Mouse (Mus musculus) granulocyte monocyte progenitor cell, adult 5-6 weeks (primary cell): ENCODE measurements around the gene Chic2. TPM values are rescaled to one million over a fixed set of nuclear protein-coding genes. Genes with fewer than 3 reads are reported as not detected.
A peak's percentile ranks its signal among the peaks of the same experiment; 100 is the strongest.

Experiments
- ATAC-seq: replicated peaks from 2 replicates; pipeline ENCODE4 v1.8.0; 2016; ENCODE audit warnings: mild to moderate bottlenecking, moderate TSS enrichment, inconsistent platforms; ENCODE audit not compliant: poor library complexity, severe bottlenecking
- total RNA-seq, 2 experiments: library from RNA; stranded (forward) in 1 of 2; stranded (reverse) in 1 of 2; fragments of 200-712, 200-1000 nt in 1 of 2; fragments of >200 nt in 1 of 2; fragmentation: Nextera tagmentation in 1 of 2; gene quantifications; 2 replicates each; pipeline ENCODE4 v1.2.3; 2014 to 2017

Chic2 gene
- total RNA-seq, 2 experiments from 2014 or later: 14.2 to 58.9 TPM

GRCm38 (mm10) chr5:75070132-75070531 is 25.6 kb upstream of the Chic2 start:
- no peak for ATAC-seq

DNA sequence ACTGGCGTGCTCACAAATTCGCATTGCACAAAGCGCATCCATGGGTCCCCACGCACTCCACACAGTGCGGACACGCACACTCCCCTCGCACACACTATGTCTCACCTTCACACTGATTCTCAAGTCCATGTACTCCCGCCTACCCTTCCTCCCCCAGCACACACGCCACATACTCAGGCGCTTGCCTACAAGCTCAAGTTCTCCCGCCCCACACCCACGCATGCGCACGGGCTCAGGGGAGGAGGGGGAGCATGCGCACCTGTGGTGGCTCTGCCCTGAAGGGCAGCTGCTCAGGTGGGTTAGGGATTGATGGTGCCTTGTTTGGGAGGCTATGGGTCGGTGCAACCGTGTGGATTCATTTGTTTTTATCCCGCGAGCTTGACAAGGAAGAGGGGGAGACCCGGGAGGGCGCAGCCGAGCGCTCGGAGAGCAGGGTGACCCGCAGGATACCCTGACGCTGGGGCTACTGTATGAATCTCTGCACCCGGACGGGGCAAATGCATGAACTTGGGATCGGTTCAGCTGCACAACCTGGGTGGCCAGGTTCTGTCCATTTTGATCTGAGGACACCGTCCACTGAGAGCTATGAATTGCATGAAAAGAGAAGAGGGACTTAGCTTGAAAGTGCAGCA is 22.7 kb upstream of the Chic2 start:
- peak; percentile 52 for ATAC-seq

DNA sequence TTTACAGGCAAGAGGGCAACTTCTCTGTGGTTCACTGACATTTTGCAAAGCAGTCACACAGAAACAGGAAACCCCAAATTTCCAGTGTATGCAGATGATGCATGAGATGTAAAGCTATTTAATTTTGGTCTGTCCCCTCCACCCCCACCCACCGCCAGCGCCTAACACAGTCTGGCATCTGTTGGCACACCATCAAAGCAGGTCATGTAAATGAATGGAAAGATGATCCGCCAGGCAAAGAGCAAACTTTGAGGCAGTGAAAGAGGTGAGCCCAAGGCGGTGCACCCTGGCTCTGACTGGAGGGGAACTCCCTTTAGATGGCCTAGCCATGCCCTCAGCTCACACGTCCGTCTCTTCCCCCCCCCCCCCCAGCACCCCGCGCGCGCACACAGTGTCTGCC is 22.1 kb upstream of the Chic2 start:
- ATAC-seq: peak; percentile 37

GRCm38 (mm10) chr5:75063177-75063576 is 18.6 kb upstream of the Chic2 start:
- no peak for ATAC-seq

DNA sequence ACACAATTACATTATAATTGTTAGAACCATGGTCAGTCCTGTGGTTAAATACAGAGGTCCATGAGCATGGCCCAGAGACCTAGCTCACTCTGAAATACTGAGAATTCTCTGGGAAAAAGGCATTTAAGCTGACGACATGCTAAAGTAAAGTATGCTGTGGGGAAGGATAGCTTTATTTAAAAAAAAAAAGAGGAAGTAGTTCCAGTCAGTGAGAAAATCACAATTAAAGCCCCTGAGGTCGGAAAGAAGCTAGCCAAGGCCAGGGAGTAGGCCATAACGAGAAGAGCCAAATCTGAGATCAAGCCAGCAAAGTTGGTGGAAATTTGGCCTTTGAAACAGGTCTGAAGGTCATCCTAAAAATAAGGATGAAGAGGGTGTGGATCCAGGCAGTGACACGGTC is 6.5 kb upstream of the Chic2 start:
- ATAC-seq: peak; percentile 59

DNA sequence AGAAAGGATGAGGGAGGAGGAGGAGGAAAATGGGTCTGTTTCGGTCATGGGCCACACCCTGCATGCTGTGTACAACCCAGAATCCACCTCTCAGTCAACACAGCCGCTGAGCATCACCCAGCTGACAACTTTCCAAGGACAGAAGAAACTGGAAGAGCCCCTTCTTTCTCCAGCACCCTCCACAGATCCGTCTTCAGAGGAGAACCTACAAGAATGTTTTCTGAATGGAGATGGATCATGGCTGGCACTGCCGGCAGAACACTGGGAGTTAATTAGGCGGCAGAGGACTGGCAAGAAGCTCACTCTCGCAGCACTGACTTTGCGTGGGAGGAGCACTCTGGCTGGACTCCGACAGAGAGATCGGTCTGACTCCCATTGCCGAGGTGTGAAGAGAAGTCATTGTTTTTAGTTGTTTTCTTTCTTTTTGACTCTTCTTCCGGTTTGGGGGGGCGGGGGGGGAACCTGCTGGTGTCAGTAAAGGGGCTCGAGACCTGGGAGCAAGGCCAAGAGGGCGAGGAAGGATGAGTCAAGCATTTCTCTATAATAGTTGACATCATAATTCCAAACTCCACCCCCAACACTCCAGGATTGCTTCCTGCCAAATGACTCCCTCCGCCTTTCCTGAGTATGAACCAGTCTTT is 2.2 kb upstream of the Chic2 start:
- no peak for ATAC-seq

- ATAC-seq: no peak
Measured at GRCm38 (mm10) chr5:75045371-75045770, 797 bp upstream of the Chic2 start.

DNA sequence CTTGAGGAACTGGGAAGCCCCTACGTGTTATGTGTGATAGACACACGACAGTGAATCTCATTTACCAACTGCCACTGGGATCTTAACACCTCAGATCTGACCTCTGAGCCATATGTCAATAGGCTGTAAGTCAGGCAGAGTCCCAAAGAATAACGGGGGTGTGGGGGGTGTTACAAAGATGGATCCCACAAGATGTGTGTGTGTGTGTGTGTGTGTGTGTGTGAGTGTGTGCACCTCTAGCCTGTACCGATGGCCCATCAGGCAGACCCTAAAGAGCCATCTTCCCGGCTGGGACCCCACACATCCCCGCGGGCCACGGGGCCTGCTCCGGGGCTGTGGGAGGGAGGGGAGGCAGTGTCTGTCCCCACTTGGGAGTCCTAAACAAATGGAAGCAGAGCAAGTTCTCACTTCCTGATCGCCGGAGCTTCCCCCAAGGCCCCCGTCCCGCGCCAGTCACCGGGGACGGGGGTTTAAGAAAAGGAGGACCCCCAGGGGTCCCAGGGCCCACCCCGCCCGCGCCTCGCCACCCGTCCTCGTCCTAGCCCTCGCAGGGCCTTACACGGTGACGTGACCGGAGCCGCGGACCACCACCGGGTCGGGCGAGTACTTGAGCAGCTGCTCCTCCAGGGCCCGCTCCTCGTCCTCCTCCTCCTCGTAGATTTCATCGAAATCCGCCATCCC is 813 bp downstream of the Chic2 start:
- ATAC-seq: peak; percentile 51

DNA sequence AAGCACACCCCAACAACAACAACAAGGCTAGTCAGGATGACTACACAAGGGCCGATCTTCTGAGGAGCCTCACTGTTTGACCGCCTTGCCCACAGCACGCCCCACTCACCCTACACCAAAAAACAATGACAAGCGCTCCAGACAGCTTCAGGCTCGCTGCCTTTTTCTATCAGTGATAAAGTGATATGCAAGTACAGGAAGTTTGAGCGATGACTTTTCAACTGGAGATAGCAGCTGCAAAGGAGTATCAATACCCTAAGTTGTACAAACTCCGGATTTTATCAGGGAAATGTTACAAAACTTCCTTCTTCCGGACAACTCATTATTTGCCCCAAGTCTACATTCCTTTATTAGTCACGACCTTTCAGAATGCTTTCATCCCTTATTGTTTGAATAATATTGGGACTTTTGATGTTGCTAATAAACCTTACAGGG is 1.5 kb downstream of the Chic2 start:
- ATAC-seq: peak; percentile 13; the same call in 1 of the 2 replicates

GRCm38 (mm10) chr5:75039307-75039706 is 5.3 kb downstream of the Chic2 start:
- no peak for ATAC-seq

GRCm38 (mm10) chr5:75035475-75035874 is 9.1 kb downstream of the Chic2 start:
- no peak for ATAC-seq

DNA sequence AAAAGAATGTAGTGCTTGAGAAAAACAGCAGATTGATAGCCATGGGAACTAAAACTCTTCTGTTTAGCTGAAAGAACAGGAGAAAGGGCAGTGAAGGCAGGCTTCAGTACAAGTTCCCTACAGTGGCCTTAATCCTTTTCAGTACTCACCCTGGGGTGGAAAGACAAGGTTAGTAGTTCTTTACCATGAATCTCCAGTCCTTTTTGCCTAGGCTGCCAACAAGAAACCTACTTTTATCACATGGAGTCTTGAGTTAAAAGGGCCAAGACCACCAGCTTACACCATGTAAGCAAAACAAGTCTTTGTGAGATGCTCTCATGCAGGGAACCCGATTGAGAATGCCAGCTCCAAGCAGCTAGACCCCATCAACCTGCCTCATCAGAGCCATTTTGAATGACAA is 29.8 kb downstream of the Chic2 start:
- no peak for ATAC-seq

DNA sequence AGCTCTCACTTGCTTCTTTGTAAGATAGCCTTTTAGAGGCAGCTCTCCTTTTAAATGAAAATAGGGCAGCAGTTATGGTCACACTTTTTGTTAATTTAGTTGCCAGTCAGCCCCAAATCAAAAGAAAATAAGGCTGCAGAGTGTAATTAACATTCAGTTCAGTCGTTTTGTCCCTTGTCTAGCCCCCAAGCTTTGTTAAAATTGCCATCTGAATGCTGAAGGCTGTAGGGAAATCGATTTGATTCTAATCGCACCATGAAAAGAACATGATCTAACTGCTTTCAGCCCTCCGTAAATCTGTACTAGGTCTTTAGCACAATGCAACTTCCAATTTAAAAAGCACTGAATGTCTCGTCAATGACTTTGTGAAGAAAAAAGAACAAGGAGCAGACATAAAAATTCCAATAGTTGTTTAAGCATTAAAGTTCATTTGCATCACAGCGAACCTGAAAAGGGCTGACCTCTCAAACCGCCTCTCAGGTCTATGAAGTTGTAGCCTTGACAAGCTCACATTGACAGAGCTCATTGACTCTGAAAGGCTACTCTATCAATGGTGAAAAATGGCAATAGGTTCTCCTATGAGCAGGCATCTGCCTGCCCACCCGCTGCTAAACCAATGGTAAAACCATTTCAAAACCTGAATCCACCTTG is 31.7 kb downstream of the Chic2 start:
- no peak for ATAC-seq

DNA sequence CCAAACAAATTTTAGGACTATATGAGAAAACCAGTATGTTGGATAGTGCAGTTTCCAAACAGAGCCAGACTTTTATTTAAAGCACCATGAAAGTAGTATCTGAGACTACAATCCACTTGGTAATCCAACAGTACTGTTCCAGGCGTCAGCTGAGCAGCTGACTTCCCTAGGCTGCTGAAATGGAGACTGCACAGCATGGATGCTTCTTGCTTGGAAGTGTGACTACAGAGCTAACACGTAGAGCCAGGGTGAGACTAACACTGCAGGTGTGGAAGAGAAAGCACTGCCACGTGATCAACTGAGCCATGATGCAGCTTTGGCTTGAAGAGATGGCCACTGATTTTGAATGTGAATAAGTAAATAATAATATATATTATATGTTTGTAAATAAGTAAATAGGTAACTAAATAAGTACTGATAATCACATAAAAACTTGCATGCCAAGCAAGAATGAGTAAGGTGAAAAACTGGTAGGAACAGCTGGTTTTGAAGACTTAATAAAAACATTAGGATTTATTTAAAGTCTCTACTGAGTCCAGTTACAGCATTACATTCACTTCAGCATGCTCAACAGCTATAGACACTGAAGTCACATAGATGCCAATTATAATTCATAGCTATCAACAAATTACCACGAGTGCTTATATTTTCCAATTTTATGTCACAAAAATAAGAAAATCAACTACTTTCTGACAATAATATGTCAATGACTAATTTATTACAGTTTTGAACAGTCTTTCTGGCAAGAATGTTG is 32.4 kb downstream of the Chic2 start:
- no peak for ATAC-seq

DNA sequence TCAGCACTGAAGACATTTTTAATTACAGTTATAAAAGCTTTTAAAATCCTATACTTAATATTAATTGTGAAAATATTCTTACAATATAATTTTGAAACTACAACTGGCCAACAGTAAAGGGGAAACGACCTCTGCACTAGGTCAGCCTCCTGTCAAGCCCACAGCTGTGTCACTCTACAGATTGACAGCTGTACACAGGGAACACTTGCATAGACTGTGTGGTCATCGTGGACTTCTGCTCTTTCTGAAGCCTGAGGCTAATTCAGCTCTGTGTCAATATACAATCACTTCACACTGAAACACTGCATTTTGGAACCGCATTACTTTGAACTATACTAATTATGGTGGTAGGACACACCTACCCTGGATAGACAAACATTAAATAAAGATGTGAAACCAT is 39.8 kb downstream of the Chic2 start:
- ATAC-seq: no peak

DNA sequence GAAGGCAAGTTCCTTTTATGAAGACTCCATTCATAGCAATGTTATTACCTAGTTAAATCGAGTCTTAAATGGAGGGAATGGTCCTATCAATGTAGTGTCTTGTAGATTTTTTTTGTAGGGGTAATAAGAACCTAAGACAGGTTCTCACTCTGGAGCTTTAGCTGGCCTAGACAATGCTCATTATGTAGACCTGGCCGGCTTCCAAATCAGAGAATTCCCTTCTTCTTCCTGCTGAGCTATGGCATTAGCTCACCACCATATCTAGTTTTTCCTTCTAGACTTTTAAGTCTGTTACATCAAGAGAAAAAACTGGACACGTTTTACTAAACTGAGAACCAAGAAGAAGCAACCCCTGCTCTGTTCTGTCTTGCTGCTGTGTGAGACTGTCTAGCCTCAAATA is 42.5 kb downstream of the Chic2 start:
- no peak for ATAC-seq

DNA sequence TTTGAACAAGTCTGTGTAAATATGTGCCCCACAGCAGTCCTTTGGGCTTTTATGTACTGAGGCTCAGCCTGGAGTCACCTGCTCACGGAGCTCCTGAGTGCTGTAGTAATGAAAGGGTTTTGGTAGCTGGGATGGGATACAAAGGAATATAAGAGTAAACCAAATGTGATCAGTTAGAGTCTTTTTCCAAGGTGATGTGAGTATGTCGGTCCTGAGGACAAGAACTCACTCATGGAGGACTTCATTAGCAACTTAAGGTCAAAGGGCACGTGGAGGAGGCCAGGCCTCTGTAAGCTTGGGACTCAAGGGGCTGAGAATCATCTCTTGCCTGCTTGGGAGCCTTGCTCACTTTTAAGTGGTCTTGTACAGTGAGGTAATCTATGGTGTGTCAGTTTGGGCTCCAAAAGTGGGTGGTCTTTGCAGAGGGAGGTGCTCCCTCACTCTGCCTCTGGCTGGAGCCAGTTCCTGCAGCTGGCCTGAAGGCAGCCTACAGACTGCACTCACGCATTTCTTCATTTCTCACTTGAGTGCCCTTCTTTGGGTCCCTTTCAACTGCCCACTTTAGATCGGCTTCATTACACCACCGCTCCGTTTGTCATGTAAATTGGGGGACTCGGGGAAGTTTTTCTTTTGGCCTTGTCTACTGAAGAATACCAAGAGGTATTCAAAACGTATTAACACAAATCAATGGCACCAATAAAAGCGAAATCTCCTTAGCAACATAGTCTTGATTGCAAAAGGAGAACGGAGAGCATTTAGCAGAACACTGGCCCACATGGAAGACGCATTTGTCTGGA is 45.7 kb downstream of the Chic2 start:
- ATAC-seq: no peak

DNA sequence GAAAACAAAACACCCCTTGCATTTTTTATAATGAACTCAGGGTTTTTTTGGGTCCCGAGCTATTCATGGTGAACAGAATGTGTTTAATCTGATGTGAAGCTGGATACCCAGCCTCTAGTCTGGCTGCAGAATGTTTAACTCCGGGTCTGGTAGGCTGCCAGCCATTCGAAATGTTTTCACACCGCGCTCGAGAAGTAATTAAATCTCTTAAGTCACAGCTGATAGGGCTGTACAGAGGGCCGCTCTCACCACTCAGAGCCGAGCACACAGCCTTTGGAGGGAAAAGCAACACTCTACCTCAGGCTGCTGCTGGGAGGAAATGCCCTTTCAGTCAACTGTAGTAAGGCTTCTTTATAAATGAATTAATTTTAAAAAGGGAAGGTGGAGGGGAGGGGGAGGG is 49.6 kb downstream of the Chic2 start:
- ATAC-seq: no peak

DNA sequence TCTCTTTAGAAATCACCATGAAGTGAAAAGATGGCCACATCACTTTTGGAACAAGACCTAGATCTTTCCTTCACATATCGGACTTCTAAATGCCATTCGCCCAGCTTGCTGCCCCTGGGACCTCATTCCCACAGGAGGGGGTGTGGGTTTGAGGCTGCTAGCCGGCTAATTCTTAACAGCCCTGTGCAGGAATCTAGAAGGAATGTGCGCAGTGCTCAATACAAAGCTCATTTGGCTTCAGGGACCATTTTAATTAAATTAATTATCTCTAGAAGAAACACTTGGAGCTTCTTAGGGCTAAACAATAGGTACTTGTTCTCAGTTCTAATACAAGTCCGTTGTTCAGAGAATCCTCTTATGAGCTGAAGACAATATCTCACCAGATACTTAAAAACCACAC is 60.5 kb downstream of the Chic2 start:
- no peak for ATAC-seq

DNA sequence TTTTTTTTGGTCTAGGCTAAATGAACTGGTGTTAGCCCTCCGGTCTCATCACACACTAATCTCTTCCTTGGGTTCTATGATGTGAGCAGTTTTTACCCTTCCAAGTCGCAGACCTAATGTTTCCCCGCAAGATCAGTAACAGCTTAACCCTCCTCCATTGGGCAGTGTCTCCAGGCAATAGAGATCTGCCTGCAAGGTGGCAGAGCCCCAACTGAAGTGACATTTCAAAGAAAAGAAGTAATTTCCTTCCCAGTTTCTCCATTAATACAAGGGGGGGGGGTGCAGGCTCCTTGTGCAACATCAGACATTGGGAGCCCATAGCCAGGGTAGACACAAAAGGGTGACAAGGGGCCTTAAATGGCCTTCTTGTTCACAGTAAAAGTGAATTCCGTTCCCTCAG is 64.0 kb downstream of the Chic2 start:
- no peak for ATAC-seq
